Comparison of ENCODE assay signal across 8 mouse cellular contexts in genomic region chr14:76473404-76473803, GRCm38 (mm10). TPM values are rescaled to one million over a fixed set of nuclear protein-coding genes. Genes with fewer than 3 reads are reported as not detected.
DNase-seq lines count a peak whose midpoint lies in the region; ATAC-seq and TF ChIP-seq lines count a peak whose summit lies in the region.

No protein-coding gene starts in this region.

- H3K27me3 ChIP-seq in kidney, embryonic 16.5 days (ENCODE audit: insufficient read depth, low read length): no peaks in the 10 kb centered on the region
- H3K27me3 ChIP-seq in kidney, postnatal 0 days (ENCODE audit: insufficient read depth, low read length): no peaks in the 10 kb centered on the region

- DNase-seq in kidney, adult 9 months: peak; percentile 62
- peak; percentile 88 for DNase-seq in CD4-positive, CD25-positive, alpha-beta regulatory T cell, adult 2 months (ENCODE audit: low read depth, low spot score)
- peak; percentile 60 for DNase-seq in MEL-GATA-1-ER (ENCODE audit: extremely low read depth, low read depth)
- DNase-seq in cerebellum, postnatal 14 days: peak; percentile 67 to 71
- DNase-seq in kidney, postnatal 0 days (ENCODE audit: low spot score): peak; percentile 93
- no peak for DNase-seq in ovary, postnatal 36 days (ENCODE audit: low spot score)

- 11% methylated on average over 2 of the region's 2 CpGs for WGBS in kidney, embryonic 16.5 days
- WGBS in kidney, postnatal 0 days: 12% methylated on average over 2 of the region's 2 CpGs

- TF ChIP-seq CTCF in kidney, postnatal 0 days (IDR thresholded peaks at IDR 0.05; ENCODE audit: low read depth): peak; percentile 95

- H3K27ac ChIP-seq in kidney, embryonic 16.5 days (ENCODE audit: low read length): no peak overlapping the region
- no peak overlapping the region for H3K27ac ChIP-seq in kidney, postnatal 0 days

- H3K9me3 ChIP-seq in kidney, embryonic 16.5 days (ENCODE audit: low read length): no peaks in the 10 kb centered on the region
- H3K9me3 ChIP-seq in kidney, postnatal 0 days (replicated peaks; ENCODE audit: low read length): no peaks in the 10 kb centered on the region

- no peaks in the 10 kb centered on the region for H3K36me3 ChIP-seq in kidney, embryonic 16.5 days (ENCODE audit: insufficient read depth, low read length)
- H3K36me3 ChIP-seq in kidney, postnatal 0 days (ENCODE audit: insufficient read depth, low read length): no peaks in the 10 kb centered on the region

- no peak overlapping the region for H3K9ac ChIP-seq in kidney, embryonic 16.5 days (replicated peaks; ENCODE audit: low read length)
- H3K9ac ChIP-seq in kidney, postnatal 0 days (ENCODE audit: low read depth, low read length): no peak overlapping the region

- H3K4me2 ChIP-seq in kidney, embryonic 16.5 days (replicated peaks; ENCODE audit: low read depth, low read length): no peak overlapping the region
- H3K4me2 ChIP-seq in kidney, postnatal 0 days (ENCODE audit: low read length): no peak overlapping the region

- peaks cover 11% of the 10 kb centered on the region for H3K4me1 ChIP-seq in kidney, embryonic 16.5 days (ENCODE audit: insufficient read depth, low read length)
- no peaks in the 10 kb centered on the region for H3K4me1 ChIP-seq in kidney, postnatal 0 days (replicated peaks; ENCODE audit: insufficient read depth, low read length)

- ATAC-seq in kidney, embryonic 16.5 days (ENCODE audit: low FRiP score, low TSS enrichment): no peak
- ATAC-seq in kidney, postnatal 0 days (replicated peaks; ENCODE audit: low FRiP score, low read depth): no peak
- peak; percentile 51; the same call in 1 of the 2 replicates for ATAC-seq in monocyte, adult 5-6 weeks (replicated peaks; ENCODE audit: insufficient number of reproducible peaks, low FRiP score, low TSS enrichment, poor library complexity, severe bottlenecking)

- no peak overlapping the region for H3K4me3 ChIP-seq in kidney, embryonic 16.5 days (ENCODE audit: low read length)
- no peak overlapping the region for H3K4me3 ChIP-seq in kidney, postnatal 0 days (replicated peaks; ENCODE audit: low read depth, low read length)

RNA-seq across cellular contexts. Expression of gene Tsc22d1, which starts 58.6 kb away (rescaled TPM):
- polyA plus RNA-seq in kidney, embryonic 16.5 days (2015; fragmentation: Nextera tagmentation; extraction: Ambion mirVana): 1,044 and 1,092 TPM in 2 replicates
- 756 and 772 TPM in 2 replicates for polyA plus RNA-seq in kidney, postnatal 0 days (2015; fragmentation: Nextera tagmentation; extraction: Ambion mirVana)
- total RNA-seq in monocyte, adult 5-6 weeks (2017): 38.7 to 298 TPM (median 42.7 TPM) in 3 replicates
